Mouse (Mus musculus): ENCODE results near the gene AU022252. TPM values are rescaled to one million over a fixed set of nuclear protein-coding genes. Genes with fewer than 3 reads are reported as not detected.

Gene AU022252
- polyA plus RNA-seq, 1 experiment from 2014 or later: 26.4 TPM

- Histone ChIP-seq H3K4me3 (no peak overlapping the region), H3K36me3 (peaks cover 93% of the 10 kb centered on the region), H3K9me3 (no peaks in the 10 kb centered on the region), H3K4me1 (peaks cover 25% of the 10 kb centered on the region), H3K27ac (replicated peaks) (no peak overlapping the region), H3K4me2 (no peak overlapping the region), H3K27me3 (replicated peaks) (no peaks in the 10 kb centered on the region), H3K9ac (no peak overlapping the region)
- ATAC-seq (ENCODE audit: extremely low read depth, insufficient number of reproducible peaks, low FRiP score, low TSS enrichment): no peak
- WGBS: 71% methylated on average over 14 of the region's 14 CpGs
Measured at GRCm38 (mm10) chr4:119241664-119242063, 9.2 kb upstream of the AU022252 start.

DNA sequence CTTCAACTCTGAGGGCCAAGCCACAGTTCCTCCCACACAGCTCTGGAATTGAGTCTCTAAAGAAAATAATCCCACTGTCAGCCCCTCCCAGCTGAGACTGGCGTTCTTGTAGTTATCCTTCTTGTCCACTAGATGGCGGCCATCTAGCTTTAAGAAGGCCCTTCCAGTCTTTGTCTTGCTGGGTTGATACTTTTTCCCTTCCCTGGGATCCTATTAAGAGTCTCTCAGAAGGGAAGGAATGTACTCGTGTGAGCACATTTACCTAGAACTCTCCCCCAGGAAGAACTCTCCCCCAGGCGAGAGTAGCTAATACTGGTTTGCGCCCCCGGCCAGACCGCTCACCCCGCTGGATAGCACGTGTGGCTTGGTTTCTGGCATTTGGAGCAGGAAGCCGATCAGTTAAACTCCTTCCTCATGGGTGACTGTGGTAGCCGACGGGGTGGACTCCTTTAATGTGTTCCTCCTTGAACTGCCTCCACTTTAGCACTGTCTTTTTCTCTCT, 6.7 kb upstream of the AU022252 start:
- Histone ChIP-seq H3K9me3 (no peaks in the 10 kb centered on the region), H3K9ac (peak overlapping the region; percentile 53; the same call in 1 of the 2 replicates), H3K4me2 (no peak overlapping the region; the same call in 1 of the 2 replicates), H3K4me1 (peaks cover 16% of the 10 kb centered on the region), H3K4me3 (no peak overlapping the region), H3K27me3 (replicated peaks) (no peaks in the 10 kb centered on the region), H3K36me3 (peaks cover 82% of the 10 kb centered on the region), H3K27ac (replicated peaks) (0 out of 2 replicates have a peak overlapping the region, but pooled peaks have one; percentile 34)
- WGBS: 45% methylated on average over 12 of the region's 12 CpGs
- ATAC-seq (ENCODE audit: extremely low read depth, insufficient number of reproducible peaks, low FRiP score, low TSS enrichment): no peak

DNA sequence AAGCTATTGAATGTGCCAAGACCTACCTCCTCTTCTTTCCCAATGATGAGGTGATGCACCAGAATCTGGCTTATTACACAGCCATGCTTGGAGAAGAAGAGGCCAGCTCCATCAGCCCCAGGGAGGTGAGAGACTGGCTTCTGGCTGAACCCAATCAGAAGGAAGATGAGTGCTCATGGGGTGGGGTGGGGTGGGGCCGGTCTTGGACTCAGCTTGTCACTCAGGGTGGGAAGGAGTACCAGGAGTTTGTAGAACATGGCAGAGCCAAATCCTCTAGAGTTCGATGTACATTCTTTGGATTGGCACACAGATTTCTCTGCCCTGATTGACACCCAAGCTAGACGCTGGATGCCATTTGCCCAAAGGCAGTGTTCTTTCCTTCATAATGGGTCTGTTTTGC, 6.1 kb upstream of the AU022252 start:
- peaks cover 76% of the 10 kb centered on the region for H3K36me3 ChIP-seq
- H3K4me3 ChIP-seq: no peak overlapping the region
- WGBS: 55% methylated on average over 3 of the region's 3 CpGs
- H3K27me3 ChIP-seq (replicated peaks): no peaks in the 10 kb centered on the region
- peaks cover 21% of the 10 kb centered on the region for H3K4me1 ChIP-seq
- H3K4me2 ChIP-seq: no peak overlapping the region
- ATAC-seq (ENCODE audit: extremely low read depth, insufficient number of reproducible peaks, low FRiP score, low TSS enrichment): no peak
- H3K27ac ChIP-seq (replicated peaks): no peak overlapping the region
- H3K9ac ChIP-seq: no peak overlapping the region
- H3K9me3 ChIP-seq: no peaks in the 10 kb centered on the region

GRCm38 (mm10) chr4:119234348-119234747, 1.8 kb upstream of the AU022252 start:
- no peak overlapping the region; the same call in 1 of the 2 replicates for H3K27ac ChIP-seq (replicated peaks)
- H3K4me2 ChIP-seq: peak overlapping the region; percentile 89
- ATAC-seq (ENCODE audit: extremely low read depth, insufficient number of reproducible peaks, low FRiP score, low TSS enrichment): no peak
- peaks cover 34% of the 10 kb centered on the region for H3K36me3 ChIP-seq
- peaks cover 29% of the 10 kb centered on the region for H3K4me1 ChIP-seq
- 63% methylated on average over 3 of the region's 3 CpGs for WGBS
- peak overlapping the region; percentile 94 for H3K9ac ChIP-seq
- no peaks in the 10 kb centered on the region for H3K27me3 ChIP-seq (replicated peaks)
- peak overlapping the region; percentile 89 for H3K4me3 ChIP-seq
- H3K9me3 ChIP-seq: no peaks in the 10 kb centered on the region

DNA sequence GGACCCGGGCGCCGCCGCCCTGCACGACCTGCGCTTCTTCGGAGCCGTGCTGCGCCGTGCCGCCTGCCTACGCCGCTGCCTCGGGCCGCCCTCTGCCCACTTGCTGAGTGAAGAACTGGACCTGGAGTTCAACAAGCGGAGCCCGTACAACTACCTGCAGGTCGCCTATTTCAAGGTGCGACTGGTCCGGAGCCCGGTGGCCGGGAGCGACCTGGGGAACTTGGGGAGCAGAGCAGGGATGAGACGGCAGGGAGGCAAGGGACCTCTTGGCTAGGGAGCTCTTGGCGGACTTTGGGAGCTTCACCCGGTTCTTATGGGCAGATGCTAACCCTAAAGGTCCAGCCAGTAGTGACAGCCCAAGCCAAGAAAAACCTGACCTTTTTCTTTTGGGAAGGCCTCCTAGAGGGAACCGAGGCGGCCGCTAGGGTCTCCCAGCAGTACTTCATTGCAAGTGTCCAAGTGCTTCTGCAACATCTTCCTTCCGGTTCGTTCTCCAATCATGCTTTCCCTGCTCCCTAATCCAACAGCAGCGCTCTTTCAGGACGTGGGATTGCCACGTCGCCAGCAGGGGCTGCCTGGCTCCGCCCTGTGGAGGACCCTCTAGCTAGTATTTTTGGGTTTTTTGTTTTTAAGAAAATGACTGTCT, 867 bp upstream of the AU022252 start:
- no peak for ATAC-seq (ENCODE audit: extremely low read depth, insufficient number of reproducible peaks, low FRiP score, low TSS enrichment)
- H3K27me3 ChIP-seq (replicated peaks): no peaks in the 10 kb centered on the region
- WGBS: 1% methylated on average over 36 of the region's 36 CpGs
- H3K27ac ChIP-seq (replicated peaks): peak overlapping the region; percentile 75
- H3K9me3 ChIP-seq: no peaks in the 10 kb centered on the region
- peak overlapping the region; percentile 89 for H3K4me2 ChIP-seq
- peaks cover 31% of the 10 kb centered on the region for H3K36me3 ChIP-seq
- H3K4me3 ChIP-seq: peak overlapping the region; percentile 89
- H3K4me1 ChIP-seq: peaks cover 22% of the 10 kb centered on the region
- peak overlapping the region; percentile 94 for H3K9ac ChIP-seq

DNA sequence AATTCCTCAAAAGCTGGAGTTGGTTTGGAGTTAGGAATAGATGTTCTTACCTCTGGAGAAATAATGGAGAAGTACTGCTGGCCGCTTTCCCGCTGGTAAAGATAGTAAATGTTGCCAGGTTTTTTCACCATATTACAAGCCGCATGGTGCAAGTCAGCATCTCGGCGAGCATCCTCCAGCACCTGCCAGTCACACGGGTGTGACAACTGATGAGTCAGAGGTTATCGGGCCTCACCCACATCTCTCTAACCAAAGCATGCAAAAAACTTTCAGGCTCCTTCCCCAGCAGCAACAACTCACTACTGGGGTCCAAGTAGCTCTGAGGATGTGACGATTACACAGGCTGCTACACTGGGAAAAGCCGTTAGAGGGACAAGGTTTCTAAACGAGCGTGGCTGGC, 5.8 kb downstream of the AU022252 start:
- Histone ChIP-seq H3K27me3 (replicated peaks) (no peaks in the 10 kb centered on the region), H3K4me2 (no peak overlapping the region), H3K9ac (no peak overlapping the region), H3K9me3 (no peaks in the 10 kb centered on the region), H3K4me1 (peaks cover 6% of the 10 kb centered on the region), H3K4me3 (no peak overlapping the region), H3K27ac (replicated peaks) (no peak overlapping the region), H3K36me3 (peaks cover 56% of the 10 kb centered on the region)
- 88% methylated on average over 11 of the region's 11 CpGs for WGBS
- no peak for ATAC-seq (ENCODE audit: extremely low read depth, insufficient number of reproducible peaks, low FRiP score, low TSS enrichment)

GRCm38 (mm10) chr4:119225719-119226118, 6.8 kb downstream of the AU022252 start:
- WGBS: 82% methylated on average over 9 of the region's 9 CpGs
- no peak for ATAC-seq (ENCODE audit: extremely low read depth, insufficient number of reproducible peaks, low FRiP score, low TSS enrichment)

GRCm38 (mm10) chr4:119224534-119224933, 8.0 kb downstream of the AU022252 start:
- H3K4me3 ChIP-seq: no peak overlapping the region
- peaks cover 56% of the 10 kb centered on the region for H3K36me3 ChIP-seq
- no peak overlapping the region for H3K27ac ChIP-seq (replicated peaks)
- H3K9me3 ChIP-seq: no peaks in the 10 kb centered on the region
- no peaks in the 10 kb centered on the region for H3K4me1 ChIP-seq
- no peak overlapping the region for H3K9ac ChIP-seq
- no peak overlapping the region for H3K4me2 ChIP-seq
- no peaks in the 10 kb centered on the region for H3K27me3 ChIP-seq (replicated peaks)
- WGBS: 79% methylated on average over 3 of the region's 3 CpGs
- ATAC-seq (ENCODE audit: extremely low read depth, insufficient number of reproducible peaks, low FRiP score, low TSS enrichment): no peak

More at GRCm38 (mm10) chr4:119225719-119226118, 6.8 kb downstream of the AU022252 start:
- no peak overlapping the region for H3K4me3 ChIP-seq
- no peak overlapping the region for H3K9ac ChIP-seq
- no peaks in the 10 kb centered on the region for H3K9me3 ChIP-seq
- H3K27ac ChIP-seq (replicated peaks): no peak overlapping the region
- H3K27me3 ChIP-seq (replicated peaks): no peaks in the 10 kb centered on the region
- H3K4me2 ChIP-seq: no peak overlapping the region
- H3K4me1 ChIP-seq: no peaks in the 10 kb centered on the region
- H3K36me3 ChIP-seq: peaks cover 56% of the 10 kb centered on the region

DNA sequence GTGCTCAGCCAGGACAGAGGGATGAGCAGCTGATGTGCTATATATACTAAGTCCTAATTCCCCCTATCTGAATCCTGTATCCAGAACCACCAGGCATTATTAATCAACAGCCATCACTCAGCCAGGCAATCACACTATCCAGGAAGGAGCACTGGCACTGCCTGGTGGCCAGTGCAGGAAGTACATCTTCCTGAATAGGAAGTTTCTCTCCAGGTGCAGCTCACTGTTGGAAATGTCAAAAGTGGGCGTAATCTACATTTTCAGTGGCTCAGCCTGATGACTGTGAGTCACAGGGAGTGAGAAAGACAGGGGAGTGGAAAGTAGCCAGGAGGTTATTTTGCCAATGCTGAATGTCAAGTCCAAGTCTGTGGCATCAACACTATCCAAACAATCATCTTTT, 8.8 kb downstream of the AU022252 start:
- Histone ChIP-seq H3K36me3 (peaks cover 55% of the 10 kb centered on the region), H3K27me3 (replicated peaks) (no peaks in the 10 kb centered on the region), H3K27ac (replicated peaks) (no peak overlapping the region), H3K4me2 (no peak overlapping the region), H3K4me3 (no peak overlapping the region), H3K9ac (no peak overlapping the region), H3K9me3 (no peaks in the 10 kb centered on the region), H3K4me1 (0 out of 2 replicates have a peak, but pooled peaks cover under 1% of the 10 kb centered on the region)
- no peak for ATAC-seq (ENCODE audit: extremely low read depth, insufficient number of reproducible peaks, low FRiP score, low TSS enrichment)
- WGBS: 87% methylated on average over 1 of the region's 1 CpGs

DNA sequence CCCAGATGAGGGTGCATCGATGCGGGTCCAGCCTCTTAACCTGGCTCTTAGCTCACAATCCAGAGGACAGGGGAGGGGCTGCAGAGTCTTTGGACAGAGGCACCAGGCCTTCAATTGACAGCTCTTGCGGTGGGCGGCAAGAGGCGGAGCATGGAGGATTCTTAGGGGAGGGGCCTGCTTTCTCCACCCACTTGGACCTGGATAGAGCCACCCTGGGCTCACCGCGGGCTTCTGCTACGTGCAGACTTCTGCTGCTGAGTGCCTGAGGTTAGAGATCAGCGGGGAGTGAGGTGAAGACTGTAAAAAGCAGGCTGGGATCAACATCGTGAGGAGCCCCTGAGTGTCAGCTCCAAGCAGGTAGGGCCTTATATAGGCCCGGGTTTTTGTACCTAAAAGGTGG, 14.3 kb downstream of the AU022252 start, which contains the start of gene Tmem269:
Gene Tmem269, minus strand, starts transcription at position 49 of the 400 bp plus-strand sequence.
- H3K9me3 ChIP-seq: no peaks in the 10 kb centered on the region
- H3K27me3 ChIP-seq (replicated peaks): no peaks in the 10 kb centered on the region; the same call in 1 of the 2 replicates
- H3K4me2 ChIP-seq: no peak within 1 kb of the TSS
- no peak for ATAC-seq (ENCODE audit: extremely low read depth, insufficient number of reproducible peaks, low FRiP score, low TSS enrichment)
- H3K4me1 ChIP-seq: peaks cover 25% of the 10 kb centered on the region
- H3K27ac ChIP-seq (replicated peaks): no peak within 1 kb of the TSS
- WGBS: 12% methylated on average over 11 of the region's 11 CpGs
- H3K36me3 ChIP-seq: no peaks in the 10 kb centered on the region; the same call in 1 of the 2 replicates
- H3K9ac ChIP-seq: no peak within 1 kb of the TSS
- no peak within 1 kb of the TSS for H3K4me3 ChIP-seq

- no peak for ATAC-seq (ENCODE audit: extremely low read depth, insufficient number of reproducible peaks, low FRiP score, low TSS enrichment)
- H3K9me3 ChIP-seq: no peaks in the 10 kb centered on the region
- H3K4me3 ChIP-seq: no peak overlapping the region
- 63% methylated on average over 8 of the region's 8 CpGs for WGBS
- H3K27ac ChIP-seq (replicated peaks): no peak overlapping the region
- peaks cover 25% of the 10 kb centered on the region for H3K4me1 ChIP-seq
- no peak overlapping the region for H3K4me2 ChIP-seq
- H3K27me3 ChIP-seq (replicated peaks): no peaks in the 10 kb centered on the region; the same call in 1 of the 2 replicates
- H3K36me3 ChIP-seq: no peaks in the 10 kb centered on the region
- no peak overlapping the region for H3K9ac ChIP-seq
Measured at GRCm38 (mm10) chr4:119216667-119217066, 15.8 kb downstream of the AU022252 start.

DNA sequence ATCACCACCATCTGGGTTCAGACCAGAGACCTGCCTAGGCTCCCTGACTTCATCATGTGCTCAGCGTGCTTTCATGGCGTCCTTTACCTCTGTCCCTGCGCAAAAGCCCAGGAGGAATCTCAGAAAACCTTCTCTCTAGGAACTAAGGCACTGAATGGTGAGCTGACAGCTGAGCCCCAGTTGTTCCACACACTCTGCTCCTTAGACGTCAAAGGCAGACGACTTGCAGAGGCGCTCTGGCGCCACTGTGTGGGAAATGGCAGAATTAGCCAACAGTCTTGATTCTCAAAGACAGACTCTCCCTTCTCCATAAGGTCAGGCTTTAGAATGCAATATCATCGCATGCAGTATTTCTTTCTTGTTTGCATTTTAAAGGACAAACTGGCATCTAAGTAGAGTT, 27.8 kb downstream of the AU022252 start:
- ATAC-seq (ENCODE audit: extremely low read depth, insufficient number of reproducible peaks, low FRiP score, low TSS enrichment): no peak
- no peak overlapping the region for H3K4me3 ChIP-seq
- H3K9ac ChIP-seq: no peak overlapping the region
- peaks cover 20% of the 10 kb centered on the region for H3K36me3 ChIP-seq
- no peaks in the 10 kb centered on the region for H3K9me3 ChIP-seq
- no peaks in the 10 kb centered on the region for H3K27me3 ChIP-seq (replicated peaks)
- H3K27ac ChIP-seq (replicated peaks): no peak overlapping the region
- H3K4me2 ChIP-seq: no peak overlapping the region
- 18% methylated on average over 8 of the region's 8 CpGs for WGBS
- H3K4me1 ChIP-seq: no peaks in the 10 kb centered on the region

Measured in heart, embryonic 13.5 days (tissue).